Mouse (Mus musculus) neural tube, embryonic 14.5 days (tissue): ENCODE data around the gene Ttc21a. TPM values are rescaled to one million over a fixed set of nuclear protein-coding genes. Genes with fewer than 3 reads are reported as not detected.

Experiments used
- polyA plus RNA-seq: library from polyadenylated mRNA; unstranded; fragments of >200 nt; fragmentation: Nextera tagmentation; extraction: Ambion mirVana; gene quantifications from 2 replicates; pipeline ENCODE4 v1.2.1, GENCODE M21; 2014

Gene Ttc21a
- polyA plus RNA-seq, 1 experiment from 2014 or later: 0.74 TPM

Other genes starting within 250 kb of the Ttc21a start
- 0.03 and 9.8 TPM in 2 replicates for gene Scn10a, start 218.3 kb upstream of the Ttc21a start, polyA plus RNA-seq
- 0.13 and 1.4 TPM in 2 replicates for gene Scn11a, start 112.2 kb upstream of the Ttc21a start, polyA plus RNA-seq
- 55.6 and 68.5 TPM in 2 replicates for gene Wdr48, start 42.7 kb upstream of the Ttc21a start, polyA plus RNA-seq
- 20.6 and 23.3 TPM in 2 replicates for gene Gorasp1, start within 50 bp of the Ttc21a start, polyA plus RNA-seq
- gene Csrnp1, start 47.1 kb downstream of the Ttc21a start, polyA plus RNA-seq: 0.20 and 0.75 TPM in 2 replicates
- gene Xirp1, start 86.0 kb downstream of the Ttc21a start, polyA plus RNA-seq: 0.03 TPM in 1 of 2 replicates, not detected in the other
- 7.1 and 9.8 TPM in 2 replicates for gene Cx3cr1, start 132.3 kb downstream of the Ttc21a start, polyA plus RNA-seq
- gene Ccr8, start 154.5 kb downstream of the Ttc21a start, polyA plus RNA-seq: not detected in 2 replicates
- gene Slc25a38, start 172.8 kb downstream of the Ttc21a start, polyA plus RNA-seq: 38.1 and 43.8 TPM in 2 replicates
- gene Rpsa, start 190.1 kb downstream of the Ttc21a start, polyA plus RNA-seq: 1,052 and 1,113 TPM in 2 replicates
- gene Mobp, start 212.1 kb downstream of the Ttc21a start, polyA plus RNA-seq: 0.16 and 0.52 TPM in 2 replicates